Comparison of ENCODE assay signal across 32 mouse cellular contexts in genomic region chr11:7425233-7425632, GRCm38 (mm10).
DNase-seq lines count a peak whose midpoint lies in the region; ATAC-seq and TF ChIP-seq lines count a peak whose summit lies in the region.
"Had no signal": no experiment of that assay in that cellular context is flagged by ENCODE, and none has a peak within 500 bp of the region (broad histone marks: within the 10 kb centered on the region; RNA-seq: fewer than 3 reads in every experiment).

No protein-coding gene starts in this region.

- peak overlapping the region; percentile 37; the same call in 1 of the 2 replicates for H3K27ac ChIP-seq in ES-Bruce4 (ENCODE audit: insufficient read depth, low read length)
- no peak overlapping the region for H3K27ac ChIP-seq in heart, embryonic 10.5 days
- H3K27ac ChIP-seq: embryonic facial prominence, embryonic 10.5 days; embryonic facial prominence, embryonic 13.5 days; forebrain, embryonic 12.5 days; forebrain, embryonic 15.5 days; gastrocnemius, adult 2 months; heart, embryonic 15.5 days; hindbrain, embryonic 10.5 days; hindbrain, embryonic 13.5 days; intestine, embryonic 15.5 days had no signal

- TF ChIP-seq EP300 in ES-Bruce4 (IDR thresholded peaks at IDR 0.05; ENCODE audit: insufficient read depth, low read depth, low read length), result no peak

- TF ChIP-seq POLR2A in ES-Bruce4 (IDR thresholded peaks at IDR 0.05; ENCODE audit: insufficient read depth, low read length), result no peak

- peak; percentile 4 for DNase-seq in right cerebral cortex, adult 18-20 months
- no peak for DNase-seq in right cerebral cortex, postnatal 36 days (ENCODE audit: low spot score in 2 of 2)
- DNase-seq in brain, adult 2 months (ENCODE audit: low read depth, low spot score), result peak; percentile 30
- DNase-seq in heart, embryonic 10.5 days (ENCODE audit: low spot score), result no peak
- DNase-seq: adrenal gland, postnatal 10 days; adrenal gland, postnatal 36 days; B cell, adult 2 months; cerebellum, adult 11 months; cerebellum, adult 8-10 months; cerebellum, postnatal 10 days; cerebellum, postnatal 36 days; embryo, embryonic 11 days; gastrocnemius, adult 2 months; gastrocnemius, postnatal 14 days; heart, postnatal 10 days; heart, postnatal 36 days; kidney, adult 11 months had no signal

- H3K9ac ChIP-seq in ES-Bruce4 (ENCODE audit: low read depth, poor library complexity, severe bottlenecking), result no peak overlapping the region
- H3K9ac ChIP-seq: embryonic facial prominence, embryonic 13.5 days; forebrain, embryonic 12.5 days; forebrain, embryonic 15.5 days; heart, embryonic 12.5 days; heart, embryonic 15.5 days; hindbrain, embryonic 13.5 days; intestine, embryonic 15.5 days had no signal

- no peaks in the 10 kb centered on the region; the same call in 1 of the 2 replicates for H3K27me3 ChIP-seq in ES-Bruce4 (ENCODE audit: control insufficient read depth, insufficient read depth, low read length, poor library complexity, severe bottlenecking)
- no peaks in the 10 kb centered on the region for H3K27me3 ChIP-seq in heart, embryonic 10.5 days (ENCODE audit: insufficient read depth, poor library complexity, severe bottlenecking)
- H3K27me3 ChIP-seq: CH12.LX; embryonic facial prominence, embryonic 13.5 days; forebrain, embryonic 12.5 days; forebrain, embryonic 15.5 days; heart, embryonic 12.5 days; heart, embryonic 15.5 days; hindbrain, embryonic 13.5 days; intestine, embryonic 15.5 days; Patski had no signal

- H3K4me3 ChIP-seq in ES-Bruce4 (ENCODE audit: low read depth, low read length), result no peak overlapping the region
- no peak overlapping the region for H3K4me3 ChIP-seq in heart, embryonic 10.5 days
- H3K4me3 ChIP-seq: embryonic facial prominence, embryonic 10.5 days; embryonic facial prominence, embryonic 13.5 days; erythroblast, embryonic 14.5 days; forebrain, embryonic 12.5 days; forebrain, embryonic 15.5 days; gastrocnemius, adult 2 months; heart, embryonic 12.5 days; heart, embryonic 15.5 days; hindbrain, embryonic 10.5 days; hindbrain, embryonic 13.5 days; intestine, embryonic 15.5 days had no signal

- 0 out of 2 replicates have a peak, but pooled peaks cover under 1% of the 10 kb centered on the region for H3K9me3 ChIP-seq in ES-Bruce4 (replicated peaks; ENCODE audit: control insufficient read depth, insufficient read depth, low read length, poor library complexity, severe bottlenecking)
- H3K9me3 ChIP-seq in heart, embryonic 10.5 days, result no peaks in the 10 kb centered on the region
- H3K9me3 ChIP-seq: embryonic facial prominence, embryonic 10.5 days; embryonic facial prominence, embryonic 13.5 days; forebrain, embryonic 12.5 days; forebrain, embryonic 15.5 days; heart, embryonic 12.5 days; heart, embryonic 15.5 days; hindbrain, embryonic 10.5 days; hindbrain, embryonic 13.5 days; intestine, embryonic 15.5 days had no signal

- no peak for ATAC-seq in granulocyte monocyte progenitor cell, adult 5-6 weeks (replicated peaks; ENCODE audit: poor library complexity, severe bottlenecking)
- ATAC-seq: forebrain, embryonic 15.5 days; hindbrain, embryonic 16.5 days; intestine, embryonic 15.5 days; Patski had no signal

- peaks cover 4% of the 10 kb centered on the region for H3K4me1 ChIP-seq in ES-Bruce4 (ENCODE audit: control insufficient read depth, insufficient read depth, low read length)
- peaks cover 14% of the 10 kb centered on the region for H3K4me1 ChIP-seq in heart, embryonic 10.5 days
- H3K4me1 ChIP-seq: intestine, embryonic 15.5 days had no signal

- no peak for TF ChIP-seq CTCF in ES-Bruce4 (IDR thresholded peaks at IDR 0.05; ENCODE audit: low read depth, low read length)

- no peaks in the 10 kb centered on the region for H3K36me3 ChIP-seq in ES-Bruce4 (ENCODE audit: control insufficient read depth, insufficient read depth, low read length, poor library complexity, severe bottlenecking)
- no peaks in the 10 kb centered on the region for H3K36me3 ChIP-seq in heart, embryonic 10.5 days
- H3K36me3 ChIP-seq: embryonic facial prominence, embryonic 10.5 days; embryonic facial prominence, embryonic 13.5 days; forebrain, embryonic 12.5 days; forebrain, embryonic 15.5 days; heart, embryonic 12.5 days; heart, embryonic 15.5 days; hindbrain, embryonic 10.5 days; hindbrain, embryonic 13.5 days; intestine, embryonic 15.5 days had no signal

- 92% methylated on average over 1 of the region's 1 CpGs for WGBS in heart, embryonic 10.5 days

Comparison
In these comparisons a context has a peak if more than half of its experiments do, and no peak if none do; other contexts are left out.
1. DNase-seq: peak in right cerebral cortex, adult 18-20 months (single experiment) and brain, adult 2 months (single experiment); none in right cerebral cortex, postnatal 36 days (0 of 2) and heart, embryonic 10.5 days (single experiment).